8 mouse cellular contexts compared by ENCODE assay signal in the genomic region with DNA sequence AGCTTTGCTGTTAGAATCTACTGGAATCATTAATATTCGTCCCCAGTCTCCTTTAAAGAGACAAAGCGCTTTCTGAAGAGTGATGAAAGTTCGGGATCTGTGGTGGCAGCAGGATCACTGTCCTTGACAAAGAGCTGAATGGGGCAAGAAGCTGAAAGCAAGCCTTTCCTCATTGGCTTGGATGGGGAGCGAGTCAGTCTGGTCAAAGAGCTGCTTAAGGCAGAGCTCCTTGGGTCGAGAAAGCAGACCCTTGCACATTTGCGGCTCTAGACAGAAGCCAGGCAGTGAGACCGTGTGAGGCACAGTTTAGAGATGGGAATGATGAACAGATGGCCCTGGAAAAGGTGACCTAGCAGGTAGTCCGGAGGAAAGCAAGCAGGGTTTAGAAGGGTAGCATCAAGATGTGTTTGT. TPM values are rescaled to one million over a fixed set of nuclear protein-coding genes. Genes with fewer than 3 reads are reported as not detected.
A peak's percentile ranks its signal among the peaks of the same experiment; 100 is the strongest.
DNase-seq lines count a peak whose midpoint lies in the region; ATAC-seq lines count a peak whose summit lies in the region.

No protein-coding gene starts in this region.

- no peaks in the 10 kb centered on the region for H3K4me1 ChIP-seq in kidney, embryonic 14.5 days (ENCODE audit: control insufficient read depth, insufficient read depth, low read length)
- peaks cover 25% of the 10 kb centered on the region for H3K4me1 ChIP-seq in forebrain, embryonic 12.5 days
- H3K4me1 ChIP-seq in midbrain, embryonic 11.5 days (ENCODE audit: control insufficient read depth, insufficient read depth, low read length), result peaks cover 4% of the 10 kb centered on the region; the same call in 1 of the 2 replicates

- H3K4me3 ChIP-seq in kidney, embryonic 14.5 days (ENCODE audit: low read length), result peak overlapping the region; percentile 43
- peak overlapping the region; percentile 51 for H3K4me3 ChIP-seq in forebrain, embryonic 12.5 days (replicated peaks)
- H3K4me3 ChIP-seq in midbrain, embryonic 11.5 days (ENCODE audit: low read depth, low read length), result peak overlapping the region; percentile 52

- no peaks in the 10 kb centered on the region for H3K9me3 ChIP-seq in kidney, embryonic 14.5 days (ENCODE audit: control insufficient read depth, low read length)
- H3K9me3 ChIP-seq in forebrain, embryonic 12.5 days, result no peaks in the 10 kb centered on the region
- no peaks in the 10 kb centered on the region for H3K9me3 ChIP-seq in midbrain, embryonic 11.5 days (ENCODE audit: control insufficient read depth, low read length)

- no peak overlapping the region for H3K27ac ChIP-seq in kidney, embryonic 14.5 days (ENCODE audit: low read depth, low read length)
- no peak overlapping the region for H3K27ac ChIP-seq in forebrain, embryonic 12.5 days
- H3K27ac ChIP-seq in midbrain, embryonic 11.5 days (ENCODE audit: low read depth, low read length), result no peak overlapping the region

- no peak; the same call in 1 of the 2 replicates for ATAC-seq in kidney, embryonic 14.5 days (ENCODE audit: low FRiP score, low TSS enrichment)
- peak; percentile 82 for ATAC-seq in cerebellum, adult (ENCODE audit: insufficient number of reproducible peaks, low FRiP score, low TSS enrichment)
- ATAC-seq in forebrain, embryonic 12.5 days (ENCODE audit: low FRiP score), result no peak
- ATAC-seq in midbrain, embryonic 11.5 days (ENCODE audit: low FRiP score), result peak; percentile 28
- no peak for ATAC-seq in megakaryocyte progenitor cell, adult 5-6 weeks (replicated peaks; ENCODE audit: poor library complexity)

- peak overlapping the region; percentile 76 for H3K4me2 ChIP-seq in kidney, embryonic 14.5 days (replicated peaks; ENCODE audit: low read depth, low read length)
- peak overlapping the region; percentile 72 for H3K4me2 ChIP-seq in forebrain, embryonic 12.5 days
- peak overlapping the region; percentile 93 for H3K4me2 ChIP-seq in midbrain, embryonic 11.5 days

- WGBS in kidney, embryonic 14.5 days, result 20% methylated on average over 8 of the region's 8 CpGs
- WGBS in forebrain, embryonic 12.5 days, result 11% methylated on average over 8 of the region's 8 CpGs
- 11% methylated on average over 8 of the region's 8 CpGs for WGBS in midbrain, embryonic 11.5 days

- no peaks in the 10 kb centered on the region for H3K36me3 ChIP-seq in kidney, embryonic 14.5 days (ENCODE audit: control insufficient read depth, insufficient read depth, low read length)
- H3K36me3 ChIP-seq in forebrain, embryonic 12.5 days (replicated peaks), result no peaks in the 10 kb centered on the region
- H3K36me3 ChIP-seq in midbrain, embryonic 11.5 days (ENCODE audit: control insufficient read depth, insufficient read depth, low read length), result no peaks in the 10 kb centered on the region

- H3K27me3 ChIP-seq in kidney, embryonic 14.5 days (ENCODE audit: control insufficient read depth, insufficient read depth, low read length), result peaks cover 9% of the 10 kb centered on the region; the same call in 1 of the 2 replicates
- peaks cover 9% of the 10 kb centered on the region for H3K27me3 ChIP-seq in forebrain, embryonic 12.5 days
- no peaks in the 10 kb centered on the region for H3K27me3 ChIP-seq in midbrain, embryonic 11.5 days (ENCODE audit: control insufficient read depth, insufficient read depth, low read length)

- no peak overlapping the region for H3K9ac ChIP-seq in kidney, embryonic 14.5 days (ENCODE audit: low read depth, low read length)
- peak overlapping the region; percentile 68 for H3K9ac ChIP-seq in forebrain, embryonic 12.5 days
- H3K9ac ChIP-seq in midbrain, embryonic 11.5 days (ENCODE audit: low read length), result peak overlapping the region; percentile 72

- no peak for DNase-seq in kidney, adult 11 months
- DNase-seq in midbrain, embryonic 11.5 days (ENCODE audit: low spot score, missing footprints), result no peak
- DNase-seq in urinary bladder, adult 18-20 months (ENCODE audit: low spot score in 2 of 2), result no peak
- DNase-seq in c-Kit-positive CD71-positive TER-119-positive erythroid progenitor cells, embryonic 14.5 days (ENCODE audit: low spot score), result no peak

RNA-seq across cellular contexts. Expression of a gene that starts 0.9 kb away (rescaled TPM):
- polyA plus RNA-seq in kidney, embryonic 14.5 days (2014; fragmentation: Nextera tagmentation; extraction: Ambion mirVana), result 2.3 and 2.7 TPM in 2 replicates
- polyA plus RNA-seq in forebrain, embryonic 12.5 days (2016; fragmentation: Nextera tagmentation; extraction: Ambion mirVana), result 24.3 and 29.7 TPM in 2 replicates
- polyA plus RNA-seq in midbrain, embryonic 11.5 days (2014; fragmentation: Nextera tagmentation; extraction: Ambion mirVana), result 16.6 and 19.8 TPM in 2 replicates
- not detected in 2 replicates for total RNA-seq in megakaryocyte progenitor cell, adult 5-6 weeks (2015)
- total RNA-seq in megakaryocyte progenitor cell, adult 5-6 weeks (2017), result not detected in 2 replicates

Comparison
In these comparisons a context has a peak if more than half of its experiments do, and no peak if none do; other contexts are left out.
1. ATAC-seq: peak in cerebellum, adult (single experiment) and midbrain, embryonic 11.5 days (single experiment); none in kidney, embryonic 14.5 days (single experiment), forebrain, embryonic 12.5 days (single experiment) and megakaryocyte progenitor cell, adult 5-6 weeks (single experiment).
2. Peak in every context shown above with its lines, with median percentiles within 50 percentile points of each other: H3K4me2 ChIP-seq and H3K4me3 ChIP-seq.